Mouse (Mus musculus) E14TG2a.4 (cell line): ENCODE data around the gene Mfsd4b1.

ENCODE experiments used
- H3K27me3 ChIP-seq: 2 replicates; pipeline ENCODE4 v1.6.1; 2014; ENCODE audit warnings: low read length, control low read depth; ENCODE audit not compliant: insufficient read depth
- H3K36me3 ChIP-seq: 2 replicates; pipeline ENCODE4 v1.6.1; 2014; ENCODE audit warnings: low read length, control low read depth; ENCODE audit not compliant: insufficient read depth
- H3K4me1 ChIP-seq: replicated peaks from 2 replicates; pipeline ENCODE4 v1.6.1; 2014; ENCODE audit warnings: low read depth, low read length, control low read depth
- H3K4me3 ChIP-seq: replicated peaks from 2 replicates; pipeline ENCODE4 v1.5.1; 2014; ENCODE audit warnings: mild to moderate bottlenecking, low read length
- H3K9me3 ChIP-seq: 2 replicates; pipeline ENCODE4 v1.6.1; 2014; ENCODE audit warnings: low read length, control low read depth
- CTCF ChIP-seq: conservative IDR thresholded peaks from 2 replicates; pipeline ENCODE4 v1.5.1; 2014; ENCODE audit warnings: low read length
- NANOG ChIP-seq: IDR thresholded peaks from 2 replicates; pipeline ENCODE4 v1.6.1; 2014; ENCODE audit warnings: borderline replicate concordance, low read length, mixed read lengths
- POU5F1 ChIP-seq: IDR thresholded peaks from 2 replicates; pipeline ENCODE4 v1.6.1; 2014; ENCODE audit warnings: low read length, borderline replicate concordance

Gene Mfsd4b1

GRCm38 (mm10) chr10:40024554-40025428 is at the start of gene Mfsd4b1:
TSS of gene Mfsd4b1 (minus strand) at chr10:40025268.
- peaks cover 9% of the 10 kb centered on the region for H3K9me3 ChIP-seq
- TF ChIP-seq CTCF (no peak), POU5F1 (no peak), NANOG (no peak)
- H3K4me3 ChIP-seq: peak within 1 kb of the TSS; percentile 82
- peaks cover 72% of the 10 kb centered on the region for H3K27me3 ChIP-seq
- no peaks in the 10 kb centered on the region for H3K36me3 ChIP-seq
- H3K4me1 ChIP-seq: peaks cover 11% of the 10 kb centered on the region; the same call in 1 of the 2 replicates

- no peak for TF ChIP-seq NANOG
- TF ChIP-seq POU5F1: no peak
- TF ChIP-seq CTCF: no peak
- H3K4me3 ChIP-seq: no peak overlapping the region
Measured at GRCm38 (mm10) chr10:40073608-40074007, 48.5 kb upstream of the Mfsd4b1 start.

GRCm38 (mm10) chr10:40070684-40071083 is 45.6 kb upstream of the Mfsd4b1 start:
- no peaks in the 10 kb centered on the region for H3K27me3 ChIP-seq
- H3K4me1 ChIP-seq: 0 out of 2 replicates have a peak, but pooled peaks cover 3% of the 10 kb centered on the region
- no peak overlapping the region for H3K4me3 ChIP-seq
- no peaks in the 10 kb centered on the region for H3K9me3 ChIP-seq
- H3K36me3 ChIP-seq: no peaks in the 10 kb centered on the region
- TF ChIP-seq POU5F1 (no peak), NANOG (no peak), CTCF (no peak)

More at GRCm38 (mm10) chr10:40073608-40074007, 48.5 kb upstream of the Mfsd4b1 start:
- no peaks in the 10 kb centered on the region for H3K9me3 ChIP-seq
- H3K27me3 ChIP-seq: no peaks in the 10 kb centered on the region
- H3K36me3 ChIP-seq: no peaks in the 10 kb centered on the region
- 0 out of 2 replicates have a peak, but pooled peaks cover 3% of the 10 kb centered on the region for H3K4me1 ChIP-seq

- Histone ChIP-seq H3K4me3 (no peak overlapping the region), H3K4me1 (0 out of 2 replicates have a peak, but pooled peaks cover 3% of the 10 kb centered on the region), H3K27me3 (0 out of 2 replicates have a peak, but pooled peaks cover 1% of the 10 kb centered on the region), H3K36me3 (no peaks in the 10 kb centered on the region), H3K9me3 (no peaks in the 10 kb centered on the region)
- TF ChIP-seq CTCF (no peak), NANOG (no peak), POU5F1 (no peak)
Measured at GRCm38 (mm10) chr10:40069270-40069669, 44.2 kb upstream of the Mfsd4b1 start.

GRCm38 (mm10) chr10:40068595-40068994 is 43.5 kb upstream of the Mfsd4b1 start:
- TF ChIP-seq POU5F1 (no peak), NANOG (no peak), CTCF (no peak)
- Histone ChIP-seq H3K4me1 (0 out of 2 replicates have a peak, but pooled peaks cover 3% of the 10 kb centered on the region), H3K9me3 (no peaks in the 10 kb centered on the region), H3K4me3 (no peak overlapping the region), H3K36me3 (no peaks in the 10 kb centered on the region), H3K27me3 (0 out of 2 replicates have a peak, but pooled peaks cover 3% of the 10 kb centered on the region)

GRCm38 (mm10) chr10:40067529-40067928 is 42.5 kb upstream of the Mfsd4b1 start:
- no peaks in the 10 kb centered on the region for H3K36me3 ChIP-seq
- TF ChIP-seq CTCF (no peak), POU5F1 (no peak), NANOG (no peak)

GRCm38 (mm10) chr10:40067071-40067470 is 42.0 kb upstream of the Mfsd4b1 start:
- TF ChIP-seq NANOG (no peak), POU5F1 (no peak), CTCF (no peak)
- no peak overlapping the region for H3K4me3 ChIP-seq
- no peaks in the 10 kb centered on the region for H3K9me3 ChIP-seq
- H3K4me1 ChIP-seq: peaks cover 6% of the 10 kb centered on the region; the same call in 1 of the 2 replicates
- H3K27me3 ChIP-seq: peaks cover 3% of the 10 kb centered on the region; the same call in 1 of the 2 replicates
- H3K36me3 ChIP-seq: no peaks in the 10 kb centered on the region

More at GRCm38 (mm10) chr10:40067529-40067928, 42.5 kb upstream of the Mfsd4b1 start:
- Histone ChIP-seq H3K4me3 (no peak overlapping the region), H3K9me3 (no peaks in the 10 kb centered on the region), H3K27me3 (0 out of 2 replicates have a peak, but pooled peaks cover 3% of the 10 kb centered on the region), H3K4me1 (peaks cover 6% of the 10 kb centered on the region; the same call in 1 of the 2 replicates)

GRCm38 (mm10) chr10:40065357-40065756 is 40.3 kb upstream of the Mfsd4b1 start:
- peaks cover 3% of the 10 kb centered on the region; the same call in 1 of the 2 replicates for H3K4me1 ChIP-seq
- no peaks in the 10 kb centered on the region for H3K36me3 ChIP-seq
- H3K9me3 ChIP-seq: no peaks in the 10 kb centered on the region
- TF ChIP-seq CTCF: no peak
- TF ChIP-seq NANOG: no peak
- no peak for TF ChIP-seq POU5F1
- peaks cover 10% of the 10 kb centered on the region for H3K27me3 ChIP-seq
- H3K4me3 ChIP-seq: no peak overlapping the region
